Mouse (Mus musculus) urinary bladder, postnatal 25 days (tissue): ENCODE results near the gene Srgap2.
A peak's percentile ranks its signal among the peaks of the same experiment; 100 is the strongest.
"Not testable (repeated sequence)": the region's sequence is repeated elsewhere in the genome, so short reads cannot be mapped to it uniquely, and the experiment has no call there.

ENCODE experiments used
- DNase-seq: peaks from one replicate; pipeline ENCODE4 v3.0.0; 2022; ENCODE audit warnings: low spot score

Srgap2 gene

DNA sequence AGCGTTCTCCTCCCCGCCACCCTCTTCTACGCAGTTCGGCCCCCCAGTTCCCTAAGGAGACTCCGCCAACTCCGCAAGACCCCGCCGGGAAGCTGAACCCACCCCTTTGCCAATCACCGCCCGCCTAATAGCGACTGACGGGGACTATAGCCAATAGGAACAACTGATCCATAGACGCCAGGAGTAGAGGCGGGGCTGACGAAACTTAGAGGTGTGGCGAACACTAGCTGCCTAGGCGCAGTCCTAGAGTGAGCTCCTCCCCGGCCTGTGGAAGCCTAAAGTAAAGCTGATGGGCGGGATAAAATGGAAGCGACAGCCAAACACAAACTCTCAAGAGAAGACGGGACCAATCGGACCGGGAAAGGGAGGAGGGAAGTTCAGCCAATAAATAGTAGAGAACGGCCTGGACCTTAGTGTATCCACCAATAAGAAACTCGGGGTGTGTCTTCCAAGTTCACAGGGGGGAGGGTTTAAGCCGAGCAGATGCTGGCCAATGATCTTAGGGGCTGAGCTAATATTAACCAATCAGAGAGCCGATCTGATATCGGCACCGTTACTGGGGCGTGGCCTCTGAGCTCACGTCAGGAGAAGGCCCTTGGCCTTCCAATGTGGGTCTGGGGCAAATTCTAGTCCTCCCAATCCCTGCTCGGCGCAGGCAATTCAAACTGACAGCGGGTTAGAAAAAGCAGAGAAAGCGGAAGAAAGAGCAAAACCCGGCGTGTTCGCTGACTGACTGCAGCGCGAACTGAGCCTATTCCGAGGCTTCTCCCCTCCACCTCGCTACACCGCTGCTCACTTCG, at the start of gene Srgap2, which contains the start of gene Fam72a:
TSS of gene Srgap2 (minus strand) at position 72 of the 800 bp plus-strand sequence.
TSS of gene Fam72a (plus strand) at position 623 of the 800 bp plus-strand sequence.
- DNase-seq: peak; percentile 93

DNA sequence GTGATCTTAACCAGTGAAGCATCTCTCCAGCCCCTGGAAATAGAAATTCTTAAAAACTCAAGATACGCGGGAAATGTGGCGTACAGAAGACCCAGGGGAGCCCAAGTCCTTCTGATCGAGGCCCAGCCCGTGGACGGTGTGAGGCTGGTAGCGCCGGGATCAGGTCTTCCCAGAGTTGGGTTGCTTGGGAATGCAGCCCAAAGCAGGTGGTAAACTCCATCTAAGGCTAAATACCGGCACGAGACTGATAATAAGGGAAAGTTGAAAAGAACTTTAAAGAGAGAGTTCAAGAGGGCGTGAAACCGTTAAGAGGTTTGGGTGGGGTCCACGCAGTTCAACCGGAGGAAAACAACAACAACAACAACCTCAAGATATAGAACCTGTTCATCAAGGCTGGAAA, 46.6 kb upstream of the Srgap2 start:
- DNase-seq: peak; percentile 33

DNA sequence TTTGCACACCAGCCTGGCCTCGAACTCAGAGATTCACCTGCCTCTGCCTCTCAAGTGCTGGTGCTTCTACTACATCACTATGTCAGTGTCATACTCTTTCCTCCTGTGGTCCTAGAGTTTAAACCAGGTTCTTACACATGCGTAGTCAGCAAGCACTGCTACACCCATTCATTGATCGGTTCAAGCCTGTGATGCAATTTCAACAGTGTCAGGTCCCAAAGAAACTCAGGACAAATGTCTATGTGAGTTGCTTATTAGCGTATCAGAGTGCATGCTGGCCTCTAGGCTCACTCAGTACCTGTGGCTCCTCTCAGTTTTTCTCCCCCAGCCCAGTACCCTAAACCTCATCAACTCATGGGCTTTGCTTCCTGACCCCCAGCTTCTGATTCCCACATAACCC, 43.2 kb upstream of the Srgap2 start:
- DNase-seq: no peak

DNA sequence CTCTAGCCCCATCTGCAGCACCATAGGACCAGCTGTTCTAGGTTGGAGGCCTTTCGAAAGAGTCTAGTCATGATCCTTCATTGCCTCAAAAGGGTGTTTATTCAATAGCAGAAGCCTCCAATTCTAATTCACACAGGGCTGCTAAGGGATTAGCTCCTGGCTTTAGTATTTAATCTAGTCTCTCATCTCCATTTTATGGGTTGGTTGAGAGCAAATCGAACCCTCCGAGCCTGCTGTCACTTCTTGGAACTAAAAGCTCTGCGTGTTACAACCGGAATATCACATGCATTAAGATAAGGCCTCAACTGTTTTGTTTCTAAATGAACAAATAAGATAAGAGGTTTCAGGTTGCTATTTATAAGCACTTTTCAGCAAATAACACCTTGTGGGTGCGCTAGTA, 42.6 kb upstream of the Srgap2 start:
- DNase-seq: no peak

DNA sequence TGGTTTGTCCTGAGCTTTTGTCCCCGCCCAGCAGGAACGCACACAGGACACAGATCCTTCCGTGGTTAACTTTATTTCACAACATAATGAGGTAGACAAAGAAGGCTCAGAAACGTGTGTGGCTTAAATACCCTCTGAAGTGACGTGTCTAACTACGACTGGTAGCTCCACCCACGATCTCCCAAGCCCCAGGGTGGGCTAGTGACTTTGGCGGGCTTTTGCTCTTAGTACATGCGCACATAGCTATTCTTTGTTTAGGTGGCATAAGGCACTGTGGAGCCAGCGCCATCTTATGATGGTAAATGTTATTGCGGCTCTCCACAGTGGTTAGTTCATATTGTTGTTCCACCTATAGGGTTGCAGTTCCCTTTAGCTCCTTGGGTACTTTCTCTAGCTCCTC, 38.9 kb upstream of the Srgap2 start:
- not testable (repeated sequence) for DNase-seq

DNA sequence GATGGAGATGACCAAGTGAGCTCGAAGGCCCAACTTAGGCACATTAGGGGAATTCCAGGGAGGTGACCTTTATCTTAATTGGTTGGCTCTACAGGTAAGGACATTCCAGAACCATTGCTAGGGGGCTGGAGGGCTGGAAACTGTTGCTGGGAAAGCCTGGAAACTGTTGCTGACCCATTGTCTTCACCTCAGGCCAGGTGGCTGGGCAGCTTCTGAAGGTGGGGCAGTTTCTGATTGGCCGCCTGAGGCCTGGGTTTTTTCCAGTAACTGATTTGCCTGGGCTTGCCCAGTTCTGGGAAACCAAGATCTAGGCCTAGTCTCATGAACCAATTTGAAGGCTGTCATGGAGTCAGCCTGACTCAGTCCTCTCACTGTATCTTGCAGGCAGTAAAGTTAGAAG, 34.9 kb upstream of the Srgap2 start:
- no peak for DNase-seq

DNA sequence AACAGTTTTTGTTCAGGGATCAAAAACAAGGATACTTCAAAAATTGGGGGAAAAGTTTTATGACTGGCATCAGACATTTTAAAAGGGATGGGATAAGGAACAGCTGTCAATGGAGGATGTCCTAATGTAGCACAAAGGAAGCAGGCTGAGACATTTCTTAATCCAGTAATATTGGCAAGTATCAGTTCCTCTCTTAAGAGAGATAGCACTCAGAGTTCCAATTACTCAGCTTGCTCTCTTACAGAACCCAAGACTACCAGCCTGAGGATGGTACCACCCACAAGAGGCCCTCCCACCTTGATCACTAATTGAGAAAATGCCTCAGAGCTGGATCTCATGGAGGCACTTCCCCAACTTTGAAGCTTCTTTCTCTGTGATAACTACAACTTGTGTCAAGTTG, 33.3 kb upstream of the Srgap2 start:
- DNase-seq: no peak

DNA sequence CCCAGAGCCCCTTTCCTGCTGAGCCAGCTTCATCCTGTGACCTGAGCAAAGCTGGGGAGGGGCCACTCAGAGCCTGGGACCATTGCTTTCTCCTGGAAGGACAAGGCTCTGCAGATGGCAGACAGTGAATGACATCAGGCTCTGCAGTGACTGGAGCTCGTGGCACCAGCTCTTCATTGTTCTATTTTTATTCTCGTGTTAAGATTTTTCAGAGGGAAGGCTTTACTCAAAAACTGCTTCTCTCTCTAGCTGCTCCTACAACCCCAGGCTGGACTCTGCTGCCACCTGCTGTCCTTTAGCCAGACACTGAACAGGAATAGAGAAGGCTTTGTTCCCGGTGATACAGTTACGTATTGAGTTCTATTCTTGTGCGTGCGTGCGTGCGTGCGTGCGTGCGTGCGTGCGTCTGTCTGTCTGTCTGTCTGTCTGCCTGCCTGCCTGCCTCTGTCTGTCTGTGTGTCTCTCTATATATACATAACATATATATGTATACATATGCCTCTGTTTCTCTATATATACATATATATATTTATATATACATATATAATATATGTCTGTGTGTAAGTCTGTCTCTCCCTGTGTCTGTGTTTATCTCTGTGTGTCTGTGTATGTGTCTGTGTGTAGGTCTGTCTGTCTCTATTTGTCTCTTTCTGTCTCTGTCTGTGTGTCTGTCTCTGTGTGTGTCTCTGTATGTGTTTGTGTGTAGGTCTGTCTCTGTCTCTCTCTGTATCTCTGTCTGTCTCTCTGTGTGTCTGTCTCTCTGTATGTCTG, 28.1 kb upstream of the Srgap2 start:
- peak; percentile 67 for DNase-seq

DNA sequence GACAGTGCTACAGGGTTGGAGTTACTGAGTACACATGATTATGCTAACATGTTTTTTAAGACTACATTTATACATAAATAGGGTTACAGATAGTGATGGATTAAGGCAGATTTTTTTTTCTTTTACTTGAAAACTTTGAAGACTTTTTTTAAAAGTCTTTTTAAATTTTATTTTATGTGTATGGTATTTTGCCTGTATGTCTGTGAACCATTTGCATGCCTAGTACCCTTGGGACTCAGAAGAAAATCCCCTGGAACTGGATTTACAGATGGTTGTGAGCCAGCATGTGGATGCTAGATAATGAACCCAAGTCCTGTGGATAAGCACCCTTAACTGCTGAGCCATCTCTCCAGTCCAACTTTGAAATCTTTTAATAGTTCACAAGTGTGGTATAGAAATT, 26.3 kb upstream of the Srgap2 start:
- no peak for DNase-seq

DNA sequence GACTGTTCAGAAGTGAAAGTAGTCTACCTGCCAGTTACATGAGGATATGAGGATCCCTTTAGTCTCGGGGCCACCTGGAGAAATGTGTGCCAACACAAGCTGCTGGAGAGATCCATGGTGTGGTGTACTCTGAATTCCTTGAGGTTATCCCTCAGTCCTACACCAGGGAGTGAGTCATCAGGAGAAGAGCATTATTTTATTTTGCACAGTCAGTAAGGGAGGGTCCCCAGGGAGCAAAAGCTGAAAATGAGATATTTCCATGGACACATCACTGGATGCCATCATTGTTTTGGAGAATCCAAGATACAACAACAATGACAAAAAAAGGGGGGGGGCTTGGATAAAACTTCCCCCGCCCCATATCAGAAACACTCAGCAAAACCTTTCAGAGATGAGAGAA, 24.8 kb upstream of the Srgap2 start:
- no peak for DNase-seq

DNA sequence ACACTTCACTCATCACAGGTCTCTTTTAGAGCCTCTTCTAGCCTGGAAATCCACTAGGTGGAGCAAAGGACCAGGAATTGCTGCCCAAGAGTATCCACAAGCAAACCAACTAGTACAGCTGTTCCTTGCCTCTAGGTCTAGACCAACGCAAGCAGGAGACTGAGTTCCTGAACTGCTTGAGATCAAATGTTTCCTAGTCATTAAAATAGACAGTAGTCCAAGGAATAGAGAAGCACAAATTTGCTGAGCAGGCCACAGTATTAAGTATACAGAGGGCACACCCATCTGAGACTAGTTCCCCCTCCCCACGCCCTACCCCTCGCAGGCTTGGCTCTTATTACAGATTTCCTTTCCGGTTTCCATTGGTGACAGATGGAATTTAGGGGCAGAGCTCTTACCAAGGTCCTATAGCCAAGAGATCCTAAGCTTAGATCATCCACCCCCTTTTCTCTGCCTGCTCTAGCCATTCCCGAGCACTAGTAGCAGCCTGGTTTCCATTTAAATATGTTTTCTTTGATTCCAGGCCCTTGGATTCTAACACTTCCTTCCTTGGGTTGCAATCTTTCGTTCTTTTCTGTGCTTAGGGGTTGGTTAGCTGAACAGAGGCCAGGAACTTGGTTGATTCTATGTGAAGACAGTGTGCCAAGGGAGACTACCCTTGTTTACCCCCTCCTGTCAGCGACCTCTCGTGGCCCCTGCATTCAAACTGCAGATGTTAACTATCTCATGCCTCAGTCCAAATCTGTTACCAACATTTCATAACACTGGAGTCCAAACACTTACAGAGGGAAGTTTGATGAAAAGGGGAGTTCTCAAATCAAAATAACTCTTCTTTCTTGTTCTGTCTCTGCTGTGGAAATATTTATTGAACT, 21.6 kb upstream of the Srgap2 start:
- no peak for DNase-seq

DNA sequence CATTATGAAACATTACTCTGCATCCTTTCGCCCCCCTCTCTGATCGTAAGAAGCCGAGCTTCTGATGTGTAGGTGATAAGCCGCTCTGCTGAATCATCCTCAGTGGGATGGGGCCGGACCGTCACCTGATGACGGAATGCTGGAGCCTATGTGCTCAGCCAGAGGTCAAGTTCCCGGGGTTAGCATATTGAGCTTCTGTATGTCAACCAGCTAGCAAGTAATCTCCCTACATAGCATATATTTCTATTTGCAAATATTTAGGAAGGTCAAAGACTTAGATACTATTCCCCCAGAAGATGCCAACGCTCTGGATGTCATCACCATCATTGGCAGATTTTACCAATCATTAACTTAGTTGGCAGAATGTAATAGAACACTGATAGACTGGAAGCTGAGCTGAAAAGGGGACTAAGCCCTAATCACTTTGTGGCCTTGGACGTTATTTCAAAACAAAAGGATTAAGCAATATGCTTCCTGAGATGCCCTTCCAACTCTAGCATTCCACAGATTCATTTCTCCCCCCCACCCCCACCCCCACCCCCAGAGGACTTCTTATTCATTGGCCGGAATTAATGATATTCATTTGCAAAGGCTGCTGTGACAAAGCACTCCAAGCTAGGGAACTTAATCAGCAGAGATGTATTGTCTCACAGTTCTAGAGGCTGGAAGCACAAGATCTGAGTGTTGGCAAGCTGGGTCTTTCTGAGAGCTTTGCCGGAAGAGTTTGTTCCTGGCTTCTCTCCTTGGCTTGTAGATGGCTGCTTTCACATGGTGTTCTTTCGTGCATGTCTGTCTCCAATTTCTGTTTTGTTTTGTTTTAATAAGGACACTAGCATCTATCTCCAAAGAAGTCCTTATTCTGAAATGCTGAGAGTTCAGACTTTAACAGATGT, 19.9 kb upstream of the Srgap2 start:
- DNase-seq: no peak

DNA sequence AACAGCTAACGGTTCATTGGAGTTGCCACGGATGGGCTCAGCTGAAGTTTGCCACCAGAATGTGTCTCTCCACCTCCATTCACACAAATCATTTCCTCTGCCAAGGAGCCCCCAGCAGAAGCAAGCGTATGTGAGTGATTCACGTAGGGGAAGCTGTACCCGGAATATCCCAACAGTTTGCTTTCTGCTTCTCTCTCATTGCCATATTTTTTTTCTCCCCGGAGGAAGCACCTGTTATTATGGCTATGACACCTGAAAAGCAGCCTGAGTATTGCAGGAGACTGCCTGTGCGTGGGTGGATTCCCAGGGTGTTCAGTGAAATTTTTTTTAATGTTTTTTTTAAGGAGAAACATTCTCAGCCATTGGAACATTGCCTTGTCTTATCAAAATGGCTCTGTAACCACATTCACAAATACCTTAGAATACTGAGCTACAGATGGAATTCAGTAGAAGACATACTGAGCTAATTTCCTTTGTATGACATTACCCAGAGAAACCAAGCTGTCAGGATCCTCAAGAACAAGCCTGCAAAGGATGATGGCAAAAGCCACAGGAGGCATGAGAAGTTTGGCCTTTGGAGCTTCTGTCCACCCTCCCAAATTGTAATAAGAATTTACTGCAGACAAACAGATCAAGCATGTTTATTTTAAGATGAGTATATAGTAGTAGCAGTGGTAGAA, 16.9 kb upstream of the Srgap2 start:
- DNase-seq: no peak

DNA sequence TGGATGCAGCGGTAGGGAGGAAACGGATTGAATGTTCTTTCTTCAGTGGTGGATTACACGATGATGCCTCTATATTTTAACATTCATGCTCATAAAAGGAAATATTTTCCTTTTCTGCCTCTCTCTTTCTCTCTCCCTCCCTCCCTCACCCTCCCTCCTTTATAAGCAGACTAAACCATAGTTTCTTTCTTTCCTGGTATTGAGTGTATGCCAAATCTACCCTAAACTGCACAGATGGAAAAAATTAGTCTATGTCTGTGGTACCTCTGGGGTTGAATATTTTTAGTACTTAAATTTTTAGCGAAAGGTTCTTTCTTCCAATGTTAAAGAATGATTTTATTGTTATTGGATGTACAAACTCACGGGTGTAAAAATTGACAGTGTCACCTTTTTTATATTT, 14.8 kb upstream of the Srgap2 start:
- DNase-seq: no peak

DNA sequence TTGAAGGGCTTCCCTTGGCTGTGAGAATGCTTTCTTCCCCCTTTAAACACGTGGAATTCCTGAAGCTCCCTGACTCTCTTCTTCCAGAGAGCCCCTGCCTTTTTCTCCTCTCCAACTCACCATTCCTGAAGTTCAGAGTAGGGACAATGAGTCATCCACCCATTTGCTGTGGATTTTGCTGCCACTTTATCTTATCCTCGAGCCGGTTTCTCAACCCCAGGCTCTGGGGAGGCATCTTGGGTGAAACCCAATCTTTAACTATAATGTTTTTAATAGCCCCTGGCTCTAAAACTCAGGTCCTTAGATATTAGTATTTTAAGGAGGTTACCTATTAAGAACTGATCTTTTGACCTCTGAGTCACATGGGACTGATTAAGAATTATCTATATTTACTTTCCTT, 14.3 kb upstream of the Srgap2 start:
- DNase-seq: no peak

DNA sequence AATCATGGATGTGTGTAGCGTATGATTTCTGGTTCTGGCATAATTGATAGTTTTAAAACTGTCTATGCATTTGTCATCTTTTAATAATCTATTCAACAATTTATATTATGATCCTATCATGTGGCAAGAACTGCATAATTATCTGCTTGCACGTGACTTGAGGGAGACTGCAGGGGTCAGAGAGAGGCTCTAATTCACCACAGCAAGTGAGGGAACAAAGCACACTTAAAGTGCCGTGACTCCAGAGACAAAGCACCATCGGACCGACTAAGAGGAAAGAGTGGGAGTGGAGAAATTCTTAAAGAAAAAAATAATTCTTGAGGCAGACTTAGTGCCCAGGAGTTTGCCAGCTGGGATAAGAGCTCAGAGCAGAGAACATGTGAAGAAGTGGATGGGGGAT, 13.6 kb upstream of the Srgap2 start:
- no peak for DNase-seq

DNA sequence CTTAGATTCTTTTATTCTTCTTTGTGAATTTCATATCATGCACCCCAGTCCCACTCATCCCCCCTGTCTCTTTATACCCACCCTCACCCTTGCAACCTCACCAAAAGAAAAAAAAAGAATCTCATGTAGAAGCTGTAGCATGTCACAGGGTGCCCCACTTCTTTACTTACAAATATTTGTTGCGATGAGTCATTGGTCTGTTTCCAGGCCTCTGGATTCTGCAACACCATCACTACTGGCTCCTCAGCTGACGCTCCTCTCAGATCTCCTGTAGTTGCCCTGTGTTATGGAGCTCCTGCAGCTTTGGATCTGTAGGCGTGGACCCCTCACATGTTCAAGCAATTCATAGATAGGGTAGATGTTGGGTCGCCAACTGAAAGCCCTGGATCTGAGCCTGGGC, 12.6 kb upstream of the Srgap2 start:
- peak; percentile 10 for DNase-seq

DNA sequence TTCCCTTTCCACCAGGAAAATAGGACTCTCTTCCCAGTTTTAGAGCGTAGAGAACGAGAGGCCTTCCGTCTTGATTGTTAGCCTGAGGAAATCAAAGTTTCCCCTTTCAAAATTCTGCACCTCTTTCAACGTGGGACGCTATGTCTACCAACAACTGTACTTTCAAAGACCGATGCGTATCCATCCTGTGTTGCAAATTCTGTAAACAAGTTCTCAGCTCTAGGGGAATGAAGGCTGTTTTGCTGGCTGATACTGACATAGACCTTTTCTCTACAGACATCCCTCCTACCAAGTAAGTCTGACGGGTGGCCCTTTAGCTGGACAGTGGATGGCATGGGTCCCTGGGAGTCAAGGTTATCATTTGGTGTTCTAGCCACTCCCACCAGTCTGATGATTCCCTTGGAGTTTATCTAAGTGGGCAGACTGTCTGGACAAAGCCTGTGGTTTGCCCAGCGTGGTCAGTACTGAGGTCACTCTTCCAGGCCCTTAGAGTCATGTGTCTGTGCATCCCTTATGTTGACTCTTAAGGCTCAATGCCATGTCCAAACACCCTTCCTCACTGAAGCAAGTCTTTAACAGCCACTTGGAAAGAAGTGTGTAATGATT, 1.5 kb upstream of the Srgap2 start:
- DNase-seq: no peak

DNA sequence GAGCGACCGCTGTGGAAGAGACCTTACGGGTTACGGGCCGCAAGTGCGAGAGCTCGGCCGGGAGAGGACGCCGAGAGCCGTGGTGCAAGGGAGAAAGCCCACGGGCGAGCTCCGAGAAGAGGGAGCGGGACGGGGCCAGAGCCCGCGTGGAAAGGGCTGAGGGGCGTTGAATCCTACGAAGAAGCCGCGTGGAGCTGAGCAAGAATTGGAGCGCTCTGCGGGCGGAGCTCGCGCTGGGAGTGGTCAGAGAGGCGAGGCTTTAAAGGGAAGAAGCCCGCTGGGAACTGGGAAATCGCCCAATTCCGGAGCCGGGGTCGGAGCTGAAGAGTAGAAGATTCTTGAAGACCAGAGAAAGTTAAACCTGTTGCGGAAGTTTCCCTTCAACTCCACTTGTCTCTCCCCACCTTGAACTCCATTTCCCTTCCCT, 942 bp upstream of the Srgap2 start:
- peak; percentile 48 for DNase-seq
